Mouse (Mus musculus): ENCODE data around the gene Slc17a3. TPM values are rescaled to one million over a fixed set of nuclear protein-coding genes. Genes with fewer than 3 reads are reported as not detected.
A peak's percentile ranks its signal among the peaks of the same experiment; 100 is the strongest.

Gene Slc17a3
- 9.1 and 11.0 TPM in 2 replicates for polyA plus RNA-seq (2015; fragmentation: Nextera tagmentation; extraction: Ambion mirVana)

GRCm38 (mm10) chr13:23839308-23839707 lies at the start of gene Slc17a3:
Gene Slc17a3, plus strand, starts transcription at chr13:23839434.
- H3K36me3 ChIP-seq (ENCODE audit: insufficient read depth, low read length) = no peaks in the 10 kb centered on the region
- H3K4me3 ChIP-seq (ENCODE audit: low read length) = no peak within 1 kb of the TSS
- H3K4me1 ChIP-seq (ENCODE audit: insufficient read depth, low read length) = no peaks in the 10 kb centered on the region
- H3K9ac ChIP-seq (replicated peaks; ENCODE audit: low read length) = no peak within 1 kb of the TSS
- ATAC-seq (ENCODE audit: low FRiP score, low TSS enrichment) = peak; percentile 70
- H3K27ac ChIP-seq (ENCODE audit: low read length) = peak within 1 kb of the TSS; percentile 43; the same call in 1 of the 2 replicates
- H3K27me3 ChIP-seq (ENCODE audit: insufficient read depth, low read length) = no peaks in the 10 kb centered on the region
- WGBS = 51% methylated on average over 2 of the region's 2 CpGs
- no peak within 1 kb of the TSS for H3K4me2 ChIP-seq (replicated peaks; ENCODE audit: low read depth, low read length)
- no peaks in the 10 kb centered on the region for H3K9me3 ChIP-seq (ENCODE audit: low read length)

- no peaks in the 10 kb centered on the region for H3K4me1 ChIP-seq (ENCODE audit: insufficient read depth, low read length)
- H3K27me3 ChIP-seq (ENCODE audit: insufficient read depth, low read length) = no peaks in the 10 kb centered on the region
- no peaks in the 10 kb centered on the region for H3K36me3 ChIP-seq (ENCODE audit: insufficient read depth, low read length)
- no peak for ATAC-seq (ENCODE audit: low FRiP score, low TSS enrichment)
- H3K4me2 ChIP-seq (replicated peaks; ENCODE audit: low read depth, low read length) = no peak overlapping the region
- no peaks in the 10 kb centered on the region for H3K9me3 ChIP-seq (ENCODE audit: low read length)
- H3K27ac ChIP-seq (ENCODE audit: low read length) = no peak overlapping the region
- no peak overlapping the region for H3K9ac ChIP-seq (replicated peaks; ENCODE audit: low read length)
- 52% methylated on average over 2 of the region's 2 CpGs for WGBS
- no peak overlapping the region for H3K4me3 ChIP-seq (ENCODE audit: low read length)
These were observed 46.7 kb upstream of the Slc17a3 start for GRCm38 (mm10) chr13:23792520-23792919.

- no peak overlapping the region for H3K9ac ChIP-seq (replicated peaks; ENCODE audit: low read length)
- H3K4me3 ChIP-seq (ENCODE audit: low read length) = no peak overlapping the region
- no peak overlapping the region for H3K27ac ChIP-seq (ENCODE audit: low read length)
- no peaks in the 10 kb centered on the region for H3K36me3 ChIP-seq (ENCODE audit: insufficient read depth, low read length)
- no peaks in the 10 kb centered on the region for H3K9me3 ChIP-seq (ENCODE audit: low read length)
- H3K27me3 ChIP-seq (ENCODE audit: insufficient read depth, low read length) = no peaks in the 10 kb centered on the region
- no peak for ATAC-seq (ENCODE audit: low FRiP score, low TSS enrichment)
- 64% methylated on average over 5 of the region's 5 CpGs for WGBS
- no peak overlapping the region for H3K4me2 ChIP-seq (replicated peaks; ENCODE audit: low read depth, low read length)
- peaks cover 11% of the 10 kb centered on the region; the same call in 1 of the 2 replicates for H3K4me1 ChIP-seq (ENCODE audit: insufficient read depth, low read length)
These were observed 39.8 kb upstream of the Slc17a3 start for GRCm38 (mm10) chr13:23799405-23799804.

- Histone ChIP-seq H3K9ac (replicated peaks; ENCODE audit: low read length) (no peak overlapping the region), H3K4me3 (ENCODE audit: low read length) (no peak overlapping the region), H3K27me3 (ENCODE audit: insufficient read depth, low read length) (no peaks in the 10 kb centered on the region), H3K4me1 (ENCODE audit: insufficient read depth, low read length) (0 out of 2 replicates have a peak, but pooled peaks cover under 1% of the 10 kb centered on the region), H3K36me3 (ENCODE audit: insufficient read depth, low read length) (no peaks in the 10 kb centered on the region), H3K4me2 (replicated peaks; ENCODE audit: low read depth, low read length) (no peak overlapping the region), H3K9me3 (ENCODE audit: low read length) (no peaks in the 10 kb centered on the region), H3K27ac (ENCODE audit: low read length) (no peak overlapping the region)
- no peak for ATAC-seq (ENCODE audit: low FRiP score, low TSS enrichment)
- WGBS = 76% methylated on average over 2 of the region's 2 CpGs
These were observed 34.7 kb upstream of the Slc17a3 start for GRCm38 (mm10) chr13:23804532-23804931.

GRCm38 (mm10) chr13:23806422-23807052 lies 32.7 kb upstream of the Slc17a3 start, which contains the start of gene Slc17a2:
Gene Slc17a2, plus strand, starts transcription at chr13:23806993.
- no peak for ATAC-seq (ENCODE audit: low FRiP score, low TSS enrichment)
- Histone ChIP-seq H3K36me3 (ENCODE audit: insufficient read depth, low read length) (no peaks in the 10 kb centered on the region), H3K4me3 (ENCODE audit: low read length) (no peak within 1 kb of the TSS), H3K27me3 (ENCODE audit: insufficient read depth, low read length) (no peaks in the 10 kb centered on the region), H3K4me2 (replicated peaks; ENCODE audit: low read depth, low read length) (no peak within 1 kb of the TSS), H3K4me1 (ENCODE audit: insufficient read depth, low read length) (no peaks in the 10 kb centered on the region), H3K9me3 (ENCODE audit: low read length) (no peaks in the 10 kb centered on the region), H3K27ac (ENCODE audit: low read length) (no peak within 1 kb of the TSS), H3K9ac (replicated peaks; ENCODE audit: low read length) (no peak within 1 kb of the TSS)
- 75% methylated on average over 15 of the region's 15 CpGs for WGBS

- no peak overlapping the region for H3K9ac ChIP-seq (replicated peaks; ENCODE audit: low read length)
- no peaks in the 10 kb centered on the region for H3K27me3 ChIP-seq (ENCODE audit: insufficient read depth, low read length)
- no peak for ATAC-seq (ENCODE audit: low FRiP score, low TSS enrichment)
- H3K36me3 ChIP-seq (ENCODE audit: insufficient read depth, low read length) = no peaks in the 10 kb centered on the region
- WGBS = 79% methylated on average over 2 of the region's 2 CpGs
- H3K4me1 ChIP-seq (ENCODE audit: insufficient read depth, low read length) = no peaks in the 10 kb centered on the region
- H3K9me3 ChIP-seq (ENCODE audit: low read length) = no peaks in the 10 kb centered on the region
- H3K4me3 ChIP-seq (ENCODE audit: low read length) = no peak overlapping the region
- no peak overlapping the region for H3K4me2 ChIP-seq (replicated peaks; ENCODE audit: low read depth, low read length)
- H3K27ac ChIP-seq (ENCODE audit: low read length) = no peak overlapping the region
These were observed 23.1 kb upstream of the Slc17a3 start for GRCm38 (mm10) chr13:23816148-23816547.

GRCm38 (mm10) chr13:23820179-23820940 lies 18.9 kb upstream of the Slc17a3 start:
- no peak overlapping the region for H3K4me2 ChIP-seq (replicated peaks; ENCODE audit: low read depth, low read length)
- H3K9me3 ChIP-seq (ENCODE audit: low read length) = no peaks in the 10 kb centered on the region
- ATAC-seq (ENCODE audit: low FRiP score, low TSS enrichment) = no peak
- no peak overlapping the region for H3K27ac ChIP-seq (ENCODE audit: low read length)
- no peak overlapping the region for H3K4me3 ChIP-seq (ENCODE audit: low read length)
- H3K27me3 ChIP-seq (ENCODE audit: insufficient read depth, low read length) = no peaks in the 10 kb centered on the region
- H3K9ac ChIP-seq (replicated peaks; ENCODE audit: low read length) = no peak overlapping the region
- WGBS = 75% methylated on average over 4 of the region's 4 CpGs
- H3K36me3 ChIP-seq (ENCODE audit: insufficient read depth, low read length) = no peaks in the 10 kb centered on the region
- H3K4me1 ChIP-seq (ENCODE audit: insufficient read depth, low read length) = no peaks in the 10 kb centered on the region

- WGBS = 74% methylated on average over 3 of the region's 3 CpGs
- no peak for ATAC-seq (ENCODE audit: low FRiP score, low TSS enrichment)
- H3K27ac ChIP-seq (ENCODE audit: low read length) = no peak overlapping the region
- no peaks in the 10 kb centered on the region for H3K9me3 ChIP-seq (ENCODE audit: low read length)
- no peaks in the 10 kb centered on the region for H3K27me3 ChIP-seq (ENCODE audit: insufficient read depth, low read length)
- no peak overlapping the region for H3K9ac ChIP-seq (replicated peaks; ENCODE audit: low read length)
- H3K36me3 ChIP-seq (ENCODE audit: insufficient read depth, low read length) = no peaks in the 10 kb centered on the region
- no peaks in the 10 kb centered on the region for H3K4me1 ChIP-seq (ENCODE audit: insufficient read depth, low read length)
- H3K4me3 ChIP-seq (ENCODE audit: low read length) = no peak overlapping the region
- no peak overlapping the region for H3K4me2 ChIP-seq (replicated peaks; ENCODE audit: low read depth, low read length)
These were observed 17.0 kb upstream of the Slc17a3 start for GRCm38 (mm10) chr13:23822213-23822612.

- Histone ChIP-seq H3K27ac (ENCODE audit: low read length) (no peak overlapping the region), H3K4me2 (replicated peaks; ENCODE audit: low read depth, low read length) (no peak overlapping the region), H3K9me3 (ENCODE audit: low read length) (no peaks in the 10 kb centered on the region), H3K36me3 (ENCODE audit: insufficient read depth, low read length) (no peaks in the 10 kb centered on the region), H3K9ac (replicated peaks; ENCODE audit: low read length) (no peak overlapping the region), H3K4me1 (ENCODE audit: insufficient read depth, low read length) (no peaks in the 10 kb centered on the region), H3K4me3 (ENCODE audit: low read length) (no peak overlapping the region), H3K27me3 (ENCODE audit: insufficient read depth, low read length) (no peaks in the 10 kb centered on the region)
- ATAC-seq (ENCODE audit: low FRiP score, low TSS enrichment) = no peak
- 68% methylated on average over 3 of the region's 3 CpGs for WGBS
These were observed 12.6 kb upstream of the Slc17a3 start for GRCm38 (mm10) chr13:23826606-23827005.

GRCm38 (mm10) chr13:23833053-23833452 lies 6.2 kb upstream of the Slc17a3 start:
- ATAC-seq (ENCODE audit: low FRiP score, low TSS enrichment) = 0 out of 2 replicates have a peak, but pooled peaks have one; percentile 54
- 10% methylated on average over 6 of the region's 6 CpGs for WGBS
- Histone ChIP-seq H3K9ac (replicated peaks; ENCODE audit: low read length) (no peak overlapping the region), H3K36me3 (ENCODE audit: insufficient read depth, low read length) (no peaks in the 10 kb centered on the region), H3K27ac (ENCODE audit: low read length) (no peak overlapping the region), H3K4me3 (ENCODE audit: low read length) (no peak overlapping the region), H3K4me2 (replicated peaks; ENCODE audit: low read depth, low read length) (no peak overlapping the region), H3K27me3 (ENCODE audit: insufficient read depth, low read length) (no peaks in the 10 kb centered on the region), H3K9me3 (ENCODE audit: low read length) (no peaks in the 10 kb centered on the region), H3K4me1 (ENCODE audit: insufficient read depth, low read length) (no peaks in the 10 kb centered on the region)
